Mouse (Mus musculus): Measurements from ENCODE around the gene Sh3rf3.

The Sh3rf3 gene

DNA sequence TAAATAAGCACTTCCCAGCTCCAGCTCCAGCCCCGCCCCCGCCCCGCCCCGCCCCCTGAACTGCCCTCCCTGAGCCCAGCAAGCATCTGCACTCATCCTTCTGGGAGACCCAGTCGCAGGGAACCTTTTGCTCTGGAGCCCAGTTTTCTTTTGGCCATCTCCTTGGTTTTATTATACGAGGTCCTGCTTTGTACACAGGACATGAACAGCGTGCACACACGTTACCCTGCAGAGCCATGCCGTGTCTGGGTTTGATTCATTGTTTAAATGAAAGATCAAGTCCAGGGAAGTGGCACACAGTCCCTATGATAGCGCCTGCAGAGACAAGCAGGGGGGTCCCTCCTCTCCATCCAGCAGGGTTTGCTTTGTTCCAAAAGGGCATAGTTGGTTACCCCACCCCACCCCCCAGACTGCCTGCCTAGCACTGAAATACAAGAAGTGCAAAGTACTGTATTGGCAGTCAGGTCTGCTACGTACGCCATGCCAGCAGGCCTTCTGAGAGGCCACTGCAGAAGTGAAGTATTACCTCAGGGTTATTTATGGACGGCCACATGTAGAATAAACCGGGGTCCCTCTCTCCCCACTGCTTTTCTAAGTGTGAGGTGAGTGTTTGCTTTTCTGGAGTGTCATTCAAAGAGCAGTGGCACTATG is 41.5 kb downstream of the Sh3rf3 start:
- DNase-seq, result no peak

GRCm38 (mm10) chr10:58855199-58855751 is 42.1 kb downstream of the Sh3rf3 start:
- DNase-seq, result no peak

GRCm38 (mm10) chr10:58855814-58856213 is 42.7 kb downstream of the Sh3rf3 start:
- no peak for DNase-seq

- DNase-seq, result no peak
These were observed 43.6 kb downstream of the Sh3rf3 start for GRCm38 (mm10) chr10:58856742-58857141.

DNA sequence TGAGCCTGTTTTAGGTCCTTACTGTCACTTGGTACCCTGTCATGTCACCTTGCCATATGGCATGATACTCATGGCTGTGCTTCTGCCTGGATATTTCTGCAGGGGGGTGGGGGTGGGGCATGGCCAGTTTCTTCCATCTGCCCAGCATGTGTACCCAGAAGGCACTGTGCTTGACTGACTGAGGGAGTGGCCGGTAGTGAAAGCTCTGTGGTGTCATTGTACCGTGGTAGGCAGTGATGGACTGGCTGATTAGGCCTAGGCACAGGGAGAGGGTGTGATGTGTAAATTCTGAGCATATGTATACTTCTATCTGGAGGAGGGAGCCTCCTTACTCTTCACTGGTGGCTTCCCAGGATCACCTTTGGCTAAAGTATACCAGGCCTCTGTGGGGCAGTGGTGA is 51.6 kb downstream of the Sh3rf3 start:
- DNase-seq, result no peak

DNA sequence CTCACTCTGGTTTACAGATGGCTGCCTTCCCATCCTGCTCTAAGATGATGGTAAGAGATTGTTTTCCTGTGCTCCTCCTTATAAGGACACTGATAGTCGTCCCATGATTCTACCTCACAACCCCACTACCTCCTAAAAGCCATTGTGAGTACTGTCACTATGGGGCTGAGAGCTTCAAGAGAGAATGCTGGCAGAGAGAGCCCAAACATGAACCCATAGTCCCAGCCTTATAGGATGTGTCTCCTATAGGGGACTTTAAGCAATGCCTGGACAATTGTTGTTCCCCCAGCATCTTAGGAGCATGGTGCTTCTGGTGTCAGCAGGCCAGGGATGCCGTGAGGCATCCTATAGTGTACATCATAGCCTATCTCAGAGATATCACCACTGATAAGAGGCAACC is 54.4 kb downstream of the Sh3rf3 start:
- DNase-seq, result no peak

- DNase-seq, result no peak
These were observed 56.7 kb downstream of the Sh3rf3 start for GRCm38 (mm10) chr10:58869836-58870235.

DNA sequence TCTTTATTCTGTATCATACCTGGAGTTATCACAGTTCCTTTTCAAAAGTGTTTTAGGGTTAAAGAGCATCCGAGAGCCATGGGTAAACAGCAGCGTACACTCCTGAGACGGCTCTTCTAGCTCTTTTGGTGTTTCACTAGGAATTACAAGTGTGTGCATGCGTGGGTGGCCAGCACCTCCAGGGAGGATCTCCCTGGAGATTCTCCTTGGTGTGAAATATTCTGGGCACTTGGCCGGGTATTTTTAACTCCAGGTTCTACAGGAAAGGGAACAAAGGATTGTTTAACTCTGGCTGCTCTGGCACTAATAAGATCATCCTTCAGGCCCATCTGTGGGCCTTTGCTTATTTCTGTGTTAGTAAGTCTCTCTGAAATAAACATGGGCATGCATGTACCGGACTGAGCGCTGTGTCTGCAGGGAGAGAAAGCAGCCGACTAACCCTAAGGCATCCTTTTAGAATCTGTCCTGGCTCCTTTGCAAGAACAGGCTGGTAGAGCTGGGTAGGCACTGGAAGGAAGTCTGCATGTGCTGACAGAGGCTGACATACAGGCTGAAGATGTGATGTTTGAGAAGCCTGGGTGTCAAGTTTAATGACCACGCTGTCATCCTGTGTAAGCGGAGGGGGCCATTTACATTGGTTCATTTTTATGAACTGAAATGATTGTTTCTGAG is 58.1 kb downstream of the Sh3rf3 start:
- peak; percentile 71 for DNase-seq

DNA sequence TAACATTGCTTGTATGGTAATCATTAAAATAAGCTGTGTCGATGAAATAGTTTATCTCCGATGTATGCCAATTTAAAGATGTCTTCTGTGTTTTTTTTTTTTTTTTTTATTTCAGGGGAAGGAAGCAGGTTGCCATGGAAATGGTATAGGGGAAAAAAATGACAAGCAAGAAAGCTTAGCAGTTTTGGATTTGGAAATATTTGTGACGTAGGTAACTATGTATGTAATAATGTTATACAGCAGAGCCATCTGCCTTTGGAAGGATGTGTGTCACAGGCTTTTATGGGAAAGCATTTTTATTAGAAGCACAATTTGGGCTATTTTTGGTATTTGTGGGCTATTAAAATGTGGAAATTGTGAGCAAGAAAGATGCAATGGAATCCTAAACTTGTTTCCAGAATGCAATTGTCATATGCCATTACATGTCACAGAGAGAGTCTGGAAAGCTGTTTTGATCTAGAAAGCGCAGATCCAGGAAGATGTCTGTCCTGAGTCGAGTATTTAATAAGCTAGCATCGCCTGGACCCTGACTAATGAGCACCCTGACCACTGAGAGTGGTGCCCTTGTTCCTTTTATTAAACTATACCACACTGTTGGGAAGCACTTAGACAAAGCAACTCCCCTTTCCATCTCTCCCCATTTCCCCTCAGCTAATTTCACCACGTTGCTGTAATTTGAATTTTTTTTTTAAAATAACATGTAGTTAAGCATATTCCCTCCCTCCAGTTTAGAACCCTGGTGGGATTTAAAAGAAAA is 58.8 kb downstream of the Sh3rf3 start:
- DNase-seq, result no peak

GRCm38 (mm10) chr10:58877835-58878234 is 64.7 kb downstream of the Sh3rf3 start:
- no peak for DNase-seq

GRCm38 (mm10) chr10:58878636-58879035 is 65.5 kb downstream of the Sh3rf3 start:
- no peak for DNase-seq

GRCm38 (mm10) chr10:58882741-58883140 is 69.6 kb downstream of the Sh3rf3 start:
- no peak for DNase-seq

- DNase-seq, result no peak
These were observed 72.2 kb downstream of the Sh3rf3 start for GRCm38 (mm10) chr10:58885351-58885750.

- DNase-seq, result no peak
These were observed 72.7 kb downstream of the Sh3rf3 start for GRCm38 (mm10) chr10:58885816-58886215.

DNA sequence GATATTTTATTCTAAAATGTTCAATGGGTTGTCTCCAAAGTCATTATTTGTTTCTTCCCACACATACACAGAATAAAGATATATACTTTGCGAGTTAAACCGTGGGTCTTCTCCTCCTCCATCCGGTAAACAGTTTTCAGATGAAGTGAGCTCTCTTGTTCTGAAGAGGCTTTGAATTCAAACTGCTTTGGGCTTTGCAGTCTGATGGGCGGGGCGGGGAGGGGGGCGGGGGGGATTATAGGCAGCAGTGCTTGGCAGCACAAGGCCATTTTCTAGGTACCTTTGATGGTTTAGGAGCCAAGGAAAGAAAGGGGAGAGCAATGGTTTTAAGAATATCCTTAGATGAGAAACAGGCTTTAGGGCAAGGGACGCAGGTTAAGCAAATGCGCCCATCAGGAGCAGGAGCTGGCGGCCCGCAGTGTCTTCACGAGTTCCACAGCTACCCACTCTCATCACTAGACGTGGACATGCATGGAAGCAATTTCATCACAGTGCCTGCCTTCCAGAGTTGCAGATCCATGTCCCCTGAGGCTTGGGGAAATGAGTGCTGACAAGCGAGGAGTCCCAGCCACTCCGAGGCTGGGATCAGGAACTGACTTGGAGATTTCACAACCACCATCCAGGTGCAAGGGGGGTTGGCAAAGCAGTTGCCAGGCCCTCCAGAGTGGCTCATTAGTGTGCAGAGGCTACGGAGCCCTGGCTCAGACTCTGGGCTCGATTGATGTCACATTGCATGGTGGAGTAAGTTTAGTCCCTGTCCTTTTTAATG is 77.7 kb downstream of the Sh3rf3 start:
- no peak for DNase-seq

- DNase-seq, result no peak
These were observed 82.3 kb downstream of the Sh3rf3 start for GRCm38 (mm10) chr10:58895431-58895830.

- DNase-seq, result no peak
These were observed 83.9 kb downstream of the Sh3rf3 start for GRCm38 (mm10) chr10:58897009-58897543.

DNA sequence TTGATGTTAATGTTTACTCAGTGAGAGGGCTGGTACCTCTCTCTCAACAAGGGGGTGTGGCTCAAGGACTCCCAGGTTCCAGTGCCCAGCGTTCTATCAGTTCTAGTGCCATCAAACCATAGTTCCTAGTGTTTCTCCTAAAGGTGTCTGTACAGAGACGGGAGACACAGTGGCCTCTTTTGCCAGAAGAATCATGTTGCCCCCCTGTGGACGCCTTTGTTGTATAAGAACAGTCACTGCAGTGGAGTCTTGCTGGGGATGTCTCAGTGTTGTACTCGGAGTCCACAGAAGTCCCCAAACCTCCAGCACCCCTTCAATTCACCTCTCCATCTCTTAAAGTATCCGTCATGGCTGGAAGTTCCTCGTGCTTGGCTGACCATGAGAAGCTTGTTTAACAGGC is 92.1 kb downstream of the Sh3rf3 start:
- no peak for DNase-seq

DNA sequence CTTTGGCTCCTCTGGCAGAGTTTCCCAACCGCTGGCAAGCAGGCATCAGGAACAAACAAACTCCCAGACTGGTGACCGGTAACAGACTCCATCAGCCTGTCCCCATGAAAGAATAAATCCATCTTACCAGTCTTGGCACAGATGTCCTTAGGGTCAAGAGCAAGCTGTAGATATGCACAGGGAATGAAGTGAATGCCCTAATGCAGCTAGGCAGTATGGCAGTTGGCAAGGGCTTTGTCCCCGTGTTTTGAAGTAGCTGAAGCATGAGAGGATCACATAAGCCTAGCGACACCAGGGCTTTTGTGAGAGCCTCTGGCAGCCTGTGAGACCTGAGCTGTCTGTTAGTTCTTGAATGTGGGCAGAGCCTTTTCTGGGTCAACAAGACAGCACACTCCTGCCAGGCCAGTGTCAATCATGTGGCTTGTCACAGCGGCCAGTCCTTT is 93.9 kb downstream of the Sh3rf3 start:
- DNase-seq, result no peak

GRCm38 (mm10) chr10:58908451-58908850 is 95.3 kb downstream of the Sh3rf3 start:
- no peak for DNase-seq

GRCm38 (mm10) chr10:58915301-58916245 is 102.4 kb downstream of the Sh3rf3 start:
- DNase-seq, result no peak

All from right cerebral cortex, postnatal 25 days (tissue).